Mouse (Mus musculus): Measurements from ENCODE around the gene Prex1. TPM values are rescaled to one million over a fixed set of nuclear protein-coding genes. Genes with fewer than 3 reads are reported as not detected.
"Not testable (repeated sequence)": the region's sequence is repeated elsewhere in the genome, so short reads cannot be mapped to it uniquely, and the experiment has no call there.

The Prex1 gene
- polyA plus RNA-seq (2015; fragmentation: Nextera tagmentation; extraction: Ambion mirVana): 19.3 and 22.0 TPM in 2 replicates

DNA sequence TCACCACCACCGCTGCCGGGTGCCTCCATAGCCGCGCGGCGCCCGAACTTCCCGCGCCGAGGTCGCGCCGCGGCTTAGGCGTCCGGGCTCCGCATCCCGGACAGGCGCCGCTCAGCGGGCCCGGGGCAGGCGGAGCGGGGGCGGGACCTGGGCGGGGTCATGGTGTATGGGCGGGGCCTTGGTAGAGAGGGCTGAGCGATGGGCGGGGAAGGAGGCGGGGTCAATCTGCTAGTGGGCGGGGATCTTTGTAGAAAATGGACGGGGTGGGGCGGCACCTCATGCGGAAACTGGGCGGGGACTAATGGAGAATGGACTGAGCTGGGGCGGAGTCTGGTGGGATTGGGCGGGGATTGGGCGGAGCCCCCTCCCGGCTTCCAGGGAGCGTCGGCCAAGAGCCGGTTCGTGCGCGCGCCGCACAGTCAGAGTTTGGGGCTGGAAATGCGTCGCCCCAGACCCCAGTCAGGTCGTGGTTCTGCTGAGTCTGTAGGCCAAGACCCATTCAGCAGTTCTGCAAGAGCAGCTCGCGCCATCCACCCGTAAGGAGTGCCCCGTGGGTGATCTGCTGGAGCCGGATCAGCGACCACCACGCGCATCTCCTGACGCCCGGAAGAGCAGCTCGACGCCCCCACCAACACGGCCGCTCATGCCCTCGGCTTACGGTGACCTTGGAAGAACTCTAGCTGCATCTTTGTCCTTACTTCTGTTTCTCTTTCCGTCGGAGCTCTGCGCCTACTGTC lies at the start of gene Prex1:
TSS of gene Prex1 (minus strand) at position 143 of the 737 bp plus-strand sequence.
- peak; percentile 86 for ATAC-seq

DNA sequence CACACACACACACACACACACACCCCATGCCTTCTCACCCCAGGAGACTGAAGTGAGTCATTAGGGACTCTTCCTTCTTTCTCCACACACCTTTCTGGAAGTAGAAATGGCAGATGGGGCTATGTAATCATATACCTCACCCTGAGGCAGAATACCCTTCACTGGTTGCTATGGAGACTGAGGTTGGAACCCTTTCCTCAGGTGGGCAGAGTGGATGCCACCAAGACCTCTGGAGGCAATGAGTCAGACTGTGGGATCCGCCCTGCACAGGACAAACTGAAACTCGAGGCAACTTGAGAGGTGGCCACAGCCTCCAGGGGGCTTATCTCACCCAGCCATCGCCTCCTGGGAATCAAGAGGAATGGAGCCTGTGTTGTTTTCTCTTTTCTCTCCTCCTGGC lies 44.3 kb upstream of the Prex1 start:
- Histone ChIP-seq H3K9ac (ENCODE audit: low read depth, low read length) (no peak overlapping the region), H3K4me2 (ENCODE audit: low read length) (no peak overlapping the region), H3K27me3 (ENCODE audit: control insufficient read depth, insufficient read depth, low read depth, low read length) (no peaks in the 10 kb centered on the region), H3K9me3 (replicated peaks; ENCODE audit: control insufficient read depth, low read length, poor library complexity, severe bottlenecking) (no peaks in the 10 kb centered on the region), H3K4me3 (ENCODE audit: low read depth, low read length) (no peak overlapping the region), H3K4me1 (ENCODE audit: control insufficient read depth, insufficient read depth, low read length) (no peaks in the 10 kb centered on the region), H3K27ac (ENCODE audit: low read length) (no peak overlapping the region), H3K36me3 (ENCODE audit: control insufficient read depth, insufficient read depth, low read length) (no peaks in the 10 kb centered on the region)
- WGBS: 43% methylated on average over 3 of the region's 3 CpGs
- no peak for ATAC-seq

More for the DNA sequence above, at the start of gene Prex1:
- under 1% methylated on average over 58 of the region's 69 CpGs for WGBS
- H3K9me3 ChIP-seq (replicated peaks; ENCODE audit: control insufficient read depth, low read length, poor library complexity, severe bottlenecking): no peaks in the 10 kb centered on the region
- peak within 1 kb of the TSS; percentile 71 for H3K4me3 ChIP-seq (ENCODE audit: low read depth, low read length)
- peak within 1 kb of the TSS; percentile 72 for H3K9ac ChIP-seq (ENCODE audit: low read depth, low read length)
- no peaks in the 10 kb centered on the region for H3K36me3 ChIP-seq (ENCODE audit: control insufficient read depth, insufficient read depth, low read length)
- peak within 1 kb of the TSS; percentile 65 for H3K27ac ChIP-seq (ENCODE audit: low read length)
- H3K4me1 ChIP-seq (ENCODE audit: control insufficient read depth, insufficient read depth, low read length): peaks cover 16% of the 10 kb centered on the region
- peak within 1 kb of the TSS; percentile 87 for H3K4me2 ChIP-seq (ENCODE audit: low read length)
- H3K27me3 ChIP-seq (ENCODE audit: control insufficient read depth, insufficient read depth, low read depth, low read length): no peaks in the 10 kb centered on the region

DNA sequence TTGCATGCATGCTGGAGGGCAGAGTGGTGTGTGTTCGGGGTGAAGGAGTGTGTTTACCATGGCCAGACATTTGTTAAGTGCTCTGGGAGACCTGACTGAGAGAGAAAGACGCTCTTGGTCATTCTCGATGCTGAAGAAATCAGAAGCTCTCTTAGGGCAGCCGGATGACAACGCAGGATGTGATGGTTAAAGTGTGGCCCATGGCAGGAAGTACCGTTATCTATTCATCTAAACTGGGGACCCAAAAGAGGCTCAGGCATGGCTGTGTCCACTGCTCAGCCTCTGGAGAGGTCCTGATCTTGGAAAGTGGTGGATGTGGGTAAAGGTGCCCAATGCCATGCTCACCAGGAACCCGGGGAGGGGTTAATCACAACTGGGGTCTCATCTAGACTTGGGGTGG lies 41.1 kb upstream of the Prex1 start:
- H3K4me2 ChIP-seq (ENCODE audit: low read length): no peak overlapping the region
- H3K4me1 ChIP-seq (ENCODE audit: control insufficient read depth, insufficient read depth, low read length): no peaks in the 10 kb centered on the region
- ATAC-seq: no peak
- no peaks in the 10 kb centered on the region for H3K27me3 ChIP-seq (ENCODE audit: control insufficient read depth, insufficient read depth, low read depth, low read length)
- WGBS: 88% methylated on average over 7 of the region's 7 CpGs
- no peak overlapping the region for H3K4me3 ChIP-seq (ENCODE audit: low read depth, low read length)
- no peaks in the 10 kb centered on the region for H3K36me3 ChIP-seq (ENCODE audit: control insufficient read depth, insufficient read depth, low read length)
- H3K27ac ChIP-seq (ENCODE audit: low read length): no peak overlapping the region
- H3K9me3 ChIP-seq (replicated peaks; ENCODE audit: control insufficient read depth, low read length, poor library complexity, severe bottlenecking): no peaks in the 10 kb centered on the region
- H3K9ac ChIP-seq (ENCODE audit: low read depth, low read length): no peak overlapping the region

DNA sequence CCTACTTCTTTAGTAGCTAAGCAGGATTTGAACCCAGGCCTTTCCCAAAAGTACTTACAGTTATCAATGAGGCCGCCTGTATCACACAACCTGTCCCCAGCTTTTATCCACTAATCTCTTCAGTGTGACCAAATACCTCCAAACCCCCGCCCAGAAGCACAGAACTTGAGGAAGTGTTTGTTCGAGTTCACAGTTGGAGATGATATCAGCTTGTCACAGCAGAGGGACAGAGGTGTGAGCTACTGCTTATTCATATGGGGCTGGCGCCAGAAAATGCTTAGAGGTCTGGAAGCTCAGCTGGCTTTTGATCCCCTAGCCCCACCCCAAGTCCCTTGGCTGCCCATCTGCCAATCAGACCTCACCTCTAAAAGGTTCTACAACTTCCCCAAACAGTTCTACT lies 40.6 kb upstream of the Prex1 start:
- no peaks in the 10 kb centered on the region for H3K4me1 ChIP-seq (ENCODE audit: control insufficient read depth, insufficient read depth, low read length)
- H3K9ac ChIP-seq (ENCODE audit: low read depth, low read length): no peak overlapping the region
- no peaks in the 10 kb centered on the region for H3K36me3 ChIP-seq (ENCODE audit: control insufficient read depth, insufficient read depth, low read length)
- 80% methylated on average over 4 of the region's 4 CpGs for WGBS
- H3K4me3 ChIP-seq (ENCODE audit: low read depth, low read length): no peak overlapping the region
- no peaks in the 10 kb centered on the region for H3K27me3 ChIP-seq (ENCODE audit: control insufficient read depth, insufficient read depth, low read depth, low read length)
- H3K9me3 ChIP-seq (replicated peaks; ENCODE audit: control insufficient read depth, low read length, poor library complexity, severe bottlenecking): no peaks in the 10 kb centered on the region
- no peak overlapping the region for H3K27ac ChIP-seq (ENCODE audit: low read length)
- ATAC-seq: no peak
- no peak overlapping the region for H3K4me2 ChIP-seq (ENCODE audit: low read length)

DNA sequence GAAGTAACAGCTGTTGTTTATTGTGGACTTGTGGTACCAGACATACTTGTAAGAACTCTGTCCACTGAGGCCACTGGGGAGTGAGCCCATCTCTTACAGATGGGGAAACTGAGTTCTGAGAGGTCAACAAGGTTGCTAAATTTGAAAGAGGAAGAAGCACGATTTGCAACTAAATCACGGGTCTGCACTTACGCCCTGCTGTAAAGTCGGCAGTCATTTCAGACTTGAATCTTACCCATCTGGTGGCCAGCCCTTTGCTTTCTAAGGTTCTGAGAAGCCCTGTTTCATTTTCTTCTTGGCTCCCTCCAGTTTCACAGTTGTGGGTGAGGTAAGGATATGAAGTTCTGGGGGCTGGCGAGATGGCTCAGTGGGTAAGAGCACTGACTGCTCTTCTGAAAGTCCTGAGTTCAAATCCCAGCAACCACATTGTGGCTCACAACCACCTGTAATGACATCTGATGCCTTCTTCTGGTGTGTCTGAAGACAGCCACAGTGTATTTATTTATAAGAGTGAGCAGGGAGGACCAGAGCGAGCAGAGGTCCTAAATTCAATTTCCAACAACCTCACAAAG lies 37.1 kb upstream of the Prex1 start:
- Histone ChIP-seq H3K27ac (ENCODE audit: low read length) (no peak overlapping the region), H3K4me2 (ENCODE audit: low read length) (no peak overlapping the region), H3K4me1 (ENCODE audit: control insufficient read depth, insufficient read depth, low read length) (no peaks in the 10 kb centered on the region), H3K36me3 (ENCODE audit: control insufficient read depth, insufficient read depth, low read length) (no peaks in the 10 kb centered on the region), H3K9ac (ENCODE audit: low read depth, low read length) (no peak overlapping the region), H3K4me3 (ENCODE audit: low read depth, low read length) (no peak overlapping the region), H3K27me3 (ENCODE audit: control insufficient read depth, insufficient read depth, low read depth, low read length) (no peaks in the 10 kb centered on the region), H3K9me3 (replicated peaks; ENCODE audit: control insufficient read depth, low read length, poor library complexity, severe bottlenecking) (no peaks in the 10 kb centered on the region)
- ATAC-seq: no peak
- 94% methylated on average over 6 of the region's 6 CpGs for WGBS

DNA sequence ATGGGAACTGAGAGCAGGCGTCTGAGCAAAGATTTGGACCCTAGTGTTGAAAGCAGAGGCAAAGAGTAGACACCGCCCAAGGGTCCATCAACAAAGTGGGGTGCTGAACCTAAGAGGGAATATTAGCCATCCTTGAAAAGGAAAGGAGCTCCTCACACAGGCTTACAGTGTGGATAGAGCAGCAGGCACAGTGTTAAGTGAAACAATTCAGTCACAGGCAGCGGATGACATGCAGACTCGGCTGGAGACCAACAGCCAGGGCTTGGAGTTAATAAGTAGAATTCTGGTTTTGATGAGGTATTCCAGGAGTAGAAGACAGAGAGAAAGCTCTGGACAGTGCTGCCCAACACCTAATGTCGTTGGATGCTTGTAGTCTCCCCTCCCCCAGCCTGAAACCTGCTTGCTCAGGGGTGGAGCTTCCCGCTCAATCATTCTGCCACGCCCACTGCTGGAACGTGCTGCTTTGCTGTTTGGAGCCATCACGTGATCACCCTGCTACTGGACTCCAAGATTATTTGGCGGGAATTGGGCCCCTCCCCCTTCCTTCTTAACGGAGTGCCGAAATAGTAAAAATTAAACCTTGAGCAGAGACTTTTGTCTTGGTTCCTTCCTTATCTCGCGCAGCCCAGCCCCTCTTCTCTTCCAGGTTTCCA lies 32.8 kb upstream of the Prex1 start:
- H3K4me2 ChIP-seq (ENCODE audit: low read length); H3K4me3 ChIP-seq (ENCODE audit: low read depth, low read length); H3K36me3 ChIP-seq (ENCODE audit: control insufficient read depth, insufficient read depth, low read length); ATAC-seq; H3K27ac ChIP-seq (ENCODE audit: low read length); H3K27me3 ChIP-seq (ENCODE audit: control insufficient read depth, insufficient read depth, low read depth, low read length); H3K4me1 ChIP-seq (ENCODE audit: control insufficient read depth, insufficient read depth, low read length); H3K9me3 ChIP-seq (replicated peaks; ENCODE audit: control insufficient read depth, low read length, poor library complexity, severe bottlenecking); H3K9ac ChIP-seq (ENCODE audit: low read depth, low read length): not testable (repeated sequence)
- WGBS: 58% methylated on average over 14 of the region's 14 CpGs

DNA sequence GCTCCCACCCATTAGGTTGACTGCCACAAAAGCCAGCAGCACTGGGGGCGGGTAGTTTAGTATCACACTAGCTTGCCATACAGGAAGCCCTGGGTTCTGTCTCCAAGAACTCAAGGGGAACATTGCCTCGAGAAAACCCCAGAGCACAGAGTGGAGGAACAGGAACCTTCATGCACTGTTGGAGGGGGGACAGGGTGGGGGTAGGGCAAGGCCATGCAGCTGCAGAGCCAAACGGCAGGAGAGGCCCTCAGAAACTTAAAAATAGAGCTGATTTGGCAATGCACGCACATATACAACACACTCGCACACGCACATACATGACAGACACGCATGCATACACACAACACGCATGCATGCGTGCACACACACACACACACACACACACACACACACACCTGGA lies 32.2 kb upstream of the Prex1 start:
- H3K27me3 ChIP-seq (ENCODE audit: control insufficient read depth, insufficient read depth, low read depth, low read length): no peaks in the 10 kb centered on the region
- no peak overlapping the region for H3K9ac ChIP-seq (ENCODE audit: low read depth, low read length)
- H3K27ac ChIP-seq (ENCODE audit: low read length): no peak overlapping the region
- no peaks in the 10 kb centered on the region for H3K9me3 ChIP-seq (replicated peaks; ENCODE audit: control insufficient read depth, low read length, poor library complexity, severe bottlenecking)
- H3K4me3 ChIP-seq (ENCODE audit: low read depth, low read length): no peak overlapping the region
- ATAC-seq: no peak
- WGBS: 88% methylated on average over 9 of the region's 9 CpGs
- H3K4me1 ChIP-seq (ENCODE audit: control insufficient read depth, insufficient read depth, low read length): no peaks in the 10 kb centered on the region
- H3K4me2 ChIP-seq (ENCODE audit: low read length): no peak overlapping the region
- H3K36me3 ChIP-seq (ENCODE audit: control insufficient read depth, insufficient read depth, low read length): no peaks in the 10 kb centered on the region

DNA sequence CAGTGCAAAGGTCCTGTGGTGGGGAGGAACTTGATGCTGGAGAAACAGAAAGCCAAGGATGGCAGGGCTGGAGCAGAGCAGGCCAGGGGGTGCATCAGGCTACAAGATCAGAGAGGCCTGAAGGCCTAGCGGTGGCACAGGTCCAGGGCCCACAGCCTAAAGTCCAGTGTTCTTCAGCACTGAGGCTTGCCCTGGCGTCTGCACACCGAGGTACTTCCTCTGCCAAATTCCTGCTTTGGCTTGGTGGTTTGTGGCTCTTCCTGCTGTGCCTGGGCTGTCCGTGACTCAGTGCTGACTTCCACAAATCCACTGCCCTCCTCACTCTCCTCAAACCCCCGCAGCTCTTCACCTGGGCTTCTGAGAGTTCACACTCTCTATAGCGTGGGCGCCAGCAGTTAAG lies 30.8 kb upstream of the Prex1 start:
- no peaks in the 10 kb centered on the region for H3K9me3 ChIP-seq (replicated peaks; ENCODE audit: control insufficient read depth, low read length, poor library complexity, severe bottlenecking)
- H3K4me1 ChIP-seq (ENCODE audit: control insufficient read depth, insufficient read depth, low read length): no peaks in the 10 kb centered on the region
- H3K4me3 ChIP-seq (ENCODE audit: low read depth, low read length): no peak overlapping the region
- H3K36me3 ChIP-seq (ENCODE audit: control insufficient read depth, insufficient read depth, low read length): no peaks in the 10 kb centered on the region
- no peak overlapping the region for H3K4me2 ChIP-seq (ENCODE audit: low read length)
- H3K27ac ChIP-seq (ENCODE audit: low read length): no peak overlapping the region
- no peak for ATAC-seq
- H3K9ac ChIP-seq (ENCODE audit: low read depth, low read length): no peak overlapping the region
- 85% methylated on average over 7 of the region's 7 CpGs for WGBS
- no peaks in the 10 kb centered on the region for H3K27me3 ChIP-seq (ENCODE audit: control insufficient read depth, insufficient read depth, low read depth, low read length)

DNA sequence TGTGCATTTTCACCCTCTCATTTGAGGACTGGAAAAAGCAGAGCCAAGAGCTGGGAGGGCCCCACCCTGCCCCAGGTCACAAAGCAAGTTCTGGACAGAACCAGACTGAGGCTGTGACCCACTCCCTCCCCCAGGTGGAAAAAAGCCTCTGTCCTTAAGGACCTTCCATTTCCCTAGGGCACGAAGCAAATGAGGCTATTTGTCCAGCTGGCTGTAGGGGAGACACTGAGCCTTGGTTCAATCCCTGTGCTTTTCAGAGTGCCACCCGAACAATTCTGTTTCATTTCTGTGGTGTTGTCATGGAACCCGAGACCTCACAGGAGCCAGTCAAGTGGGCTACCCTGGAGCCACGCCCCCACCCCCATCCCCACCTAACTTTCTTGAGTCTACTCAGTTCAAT lies 29.9 kb upstream of the Prex1 start:
- Histone ChIP-seq H3K9ac (ENCODE audit: low read depth, low read length) (no peak overlapping the region), H3K27me3 (ENCODE audit: control insufficient read depth, insufficient read depth, low read depth, low read length) (no peaks in the 10 kb centered on the region), H3K27ac (ENCODE audit: low read length) (no peak overlapping the region), H3K4me3 (ENCODE audit: low read depth, low read length) (no peak overlapping the region), H3K4me1 (ENCODE audit: control insufficient read depth, insufficient read depth, low read length) (no peaks in the 10 kb centered on the region), H3K9me3 (replicated peaks; ENCODE audit: control insufficient read depth, low read length, poor library complexity, severe bottlenecking) (no peaks in the 10 kb centered on the region), H3K4me2 (ENCODE audit: low read length) (no peak overlapping the region), H3K36me3 (ENCODE audit: control insufficient read depth, insufficient read depth, low read length) (no peaks in the 10 kb centered on the region)
- ATAC-seq: no peak
- WGBS: 33% methylated on average over 4 of the region's 4 CpGs

Measured in midbrain, embryonic 16.5 days (tissue).